Mouse (Mus musculus) testis, postnatal 10 days (tissue): Measurements from ENCODE around the gene Psmg1.
"Not testable (repeated sequence)": the region's sequence is repeated elsewhere in the genome, so short reads cannot be mapped to it uniquely, and the experiment has no call there.

Source experiments
- DNase-seq: peaks from one replicate; pipeline ENCODE4 v3.0.0; 2021; ENCODE audit warnings: low spot score

Psmg1 gene

DNA sequence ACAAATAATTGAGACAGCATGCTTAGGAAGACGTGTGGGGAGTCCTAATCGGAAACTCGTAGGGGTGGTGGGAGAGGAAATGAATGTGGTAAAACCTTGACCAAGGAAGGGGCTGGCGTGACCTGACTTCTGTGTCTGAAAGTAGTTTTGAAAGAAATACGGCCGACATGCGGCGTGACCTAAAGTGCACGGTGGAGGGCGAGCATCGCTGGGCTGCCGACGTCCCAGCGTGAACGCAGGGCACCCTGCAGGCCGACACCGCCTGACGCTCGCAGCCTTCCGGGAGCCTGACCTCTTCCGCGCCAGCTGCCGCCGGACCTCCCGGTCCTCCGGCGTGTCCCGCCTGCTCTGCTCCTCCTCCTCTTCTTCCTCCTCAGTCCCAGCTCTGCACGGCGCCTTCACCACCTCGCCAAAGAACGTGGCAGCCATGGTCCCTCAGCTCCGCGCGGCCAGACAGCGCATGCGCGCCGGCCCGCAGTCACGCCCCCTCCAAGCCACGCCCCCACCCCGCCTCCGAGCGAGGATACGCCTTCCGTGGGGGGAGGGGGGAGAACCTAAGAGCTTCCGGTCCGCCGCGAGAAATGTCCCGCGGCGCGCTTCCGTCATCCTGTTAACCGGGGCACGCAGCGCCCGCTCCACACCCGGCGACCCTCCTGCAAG, at the start of gene Psmg1:
Gene Psmg1, minus strand, starts transcription at position 499 of the 660 bp plus-strand sequence.
- peak; percentile 100 for DNase-seq

- DNase-seq = no peak
These were observed 48.8 kb upstream of the Psmg1 start for GRCm38 (mm10) chr16:96039538-96039937.

GRCm38 (mm10) chr16:96034473-96034872, 43.7 kb upstream of the Psmg1 start:
- no peak for DNase-seq

GRCm38 (mm10) chr16:96032368-96033043, 41.7 kb upstream of the Psmg1 start:
- DNase-seq = no peak

DNA sequence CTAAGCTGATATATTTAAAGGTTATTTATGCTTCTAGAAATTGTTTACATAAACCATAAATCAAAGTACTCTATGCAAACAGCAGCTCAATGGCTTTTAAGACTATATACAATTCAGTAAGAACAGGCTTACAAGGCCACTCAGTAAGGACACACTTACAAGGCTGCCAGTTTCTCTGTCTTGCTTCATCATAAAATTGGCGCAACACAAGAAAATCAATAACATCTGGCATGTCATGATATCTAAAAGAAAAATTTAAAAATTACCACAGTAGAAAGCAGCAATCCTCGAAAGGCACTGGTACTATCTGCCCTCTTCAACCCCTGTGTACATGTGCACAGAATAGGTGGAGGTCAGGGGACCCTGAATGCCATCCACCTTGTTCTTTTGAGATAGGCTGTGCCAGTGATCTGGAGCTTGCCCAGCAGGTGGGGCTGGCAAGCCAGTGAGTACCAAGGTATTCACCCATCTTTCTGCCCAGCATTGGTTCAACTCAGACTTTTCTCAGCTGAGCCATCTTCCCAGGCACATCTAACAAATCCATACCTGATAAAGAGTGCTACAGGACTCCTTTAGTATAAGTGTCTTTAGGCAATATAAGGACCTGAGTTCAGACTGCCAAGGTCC, 39.8 kb upstream of the Psmg1 start:
- DNase-seq = no peak

DNA sequence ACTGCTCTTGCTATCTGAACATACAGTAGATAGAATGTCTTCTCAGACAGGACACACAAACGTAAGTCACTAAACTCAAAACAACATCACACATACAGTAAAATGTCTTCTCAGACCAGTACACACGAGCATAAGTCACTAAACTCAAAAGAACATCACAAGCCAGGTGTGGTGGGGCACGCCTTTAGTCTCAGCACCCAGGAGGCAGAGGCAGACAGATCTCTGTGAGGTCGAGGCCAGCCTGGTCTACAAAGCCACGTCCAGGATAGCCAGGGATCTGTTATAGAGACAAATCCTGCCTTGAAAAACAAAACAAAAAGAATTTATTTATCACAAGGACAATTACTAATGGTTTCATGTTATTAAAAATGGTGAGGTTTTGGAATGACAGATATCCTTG, 35.5 kb upstream of the Psmg1 start:
- no peak for DNase-seq

- no peak for DNase-seq
These were observed 34.5 kb upstream of the Psmg1 start for GRCm38 (mm10) chr16:96025244-96025643.

- no peak for DNase-seq
These were observed 30.3 kb upstream of the Psmg1 start for GRCm38 (mm10) chr16:96021045-96021444.

DNA sequence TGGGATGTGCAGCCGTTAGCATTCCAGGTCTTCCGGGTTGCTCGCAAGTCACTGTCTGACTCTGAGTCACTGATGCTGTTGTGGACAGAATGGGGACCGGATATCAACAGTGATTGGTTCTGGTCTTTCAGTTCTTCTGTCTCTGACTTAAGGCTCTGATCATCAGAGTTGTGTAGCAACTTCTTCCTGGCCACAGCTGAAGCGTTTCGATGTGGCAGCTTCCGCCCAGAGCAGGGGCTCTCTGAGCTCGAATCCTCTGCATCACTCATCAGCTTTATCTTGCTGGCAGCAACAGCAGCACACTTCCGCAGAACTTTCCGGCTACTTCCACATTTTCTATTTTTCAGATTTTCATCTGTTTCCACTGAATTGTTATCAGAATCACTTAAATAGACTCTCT, 18.4 kb upstream of the Psmg1 start:
- DNase-seq = not testable (repeated sequence)

GRCm38 (mm10) chr16:96004278-96004677, 13.5 kb upstream of the Psmg1 start:
- DNase-seq = not testable (repeated sequence)

- DNase-seq = no peak
These were observed 8.5 kb upstream of the Psmg1 start for GRCm38 (mm10) chr16:95999291-95999690.

DNA sequence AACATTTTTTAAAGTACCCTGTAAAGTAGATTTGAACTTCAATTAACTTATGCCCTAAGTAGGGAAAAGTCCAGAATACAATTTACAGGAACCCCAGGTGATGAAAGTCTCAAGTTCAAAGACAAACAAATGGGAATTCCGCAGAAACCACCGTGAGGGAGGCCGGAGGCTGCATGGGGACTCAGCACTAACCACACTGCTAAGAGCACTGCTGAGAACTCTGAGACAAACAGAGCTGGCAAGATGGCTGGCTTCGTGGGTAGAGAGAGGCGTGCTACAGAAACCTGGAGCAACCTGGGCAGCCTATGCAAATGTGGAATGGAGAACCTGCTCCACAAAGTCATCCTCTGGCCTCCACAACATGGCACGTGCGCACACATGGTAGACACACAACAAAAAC, 5.4 kb upstream of the Psmg1 start:
- no peak for DNase-seq

DNA sequence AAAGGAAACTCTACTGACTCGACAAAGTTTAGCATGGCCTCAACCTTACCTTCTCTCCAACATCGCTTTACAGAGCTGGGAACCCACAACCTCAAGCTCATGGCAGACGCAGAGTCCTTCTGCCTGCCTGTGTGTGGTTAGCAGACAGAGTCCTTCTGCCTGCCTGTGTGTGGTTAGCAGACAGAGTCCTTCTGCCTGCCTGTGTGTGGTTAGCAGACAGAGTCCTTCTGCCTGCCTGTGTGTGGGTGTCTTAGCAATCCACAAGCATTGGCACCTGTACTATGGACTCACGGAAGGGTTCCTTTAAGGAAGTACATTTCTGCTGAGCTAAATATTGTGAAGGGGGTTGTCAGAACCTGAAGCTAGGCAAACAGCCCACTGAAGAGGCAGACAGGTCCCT, 3.8 kb upstream of the Psmg1 start:
- DNase-seq = not testable (repeated sequence)

DNA sequence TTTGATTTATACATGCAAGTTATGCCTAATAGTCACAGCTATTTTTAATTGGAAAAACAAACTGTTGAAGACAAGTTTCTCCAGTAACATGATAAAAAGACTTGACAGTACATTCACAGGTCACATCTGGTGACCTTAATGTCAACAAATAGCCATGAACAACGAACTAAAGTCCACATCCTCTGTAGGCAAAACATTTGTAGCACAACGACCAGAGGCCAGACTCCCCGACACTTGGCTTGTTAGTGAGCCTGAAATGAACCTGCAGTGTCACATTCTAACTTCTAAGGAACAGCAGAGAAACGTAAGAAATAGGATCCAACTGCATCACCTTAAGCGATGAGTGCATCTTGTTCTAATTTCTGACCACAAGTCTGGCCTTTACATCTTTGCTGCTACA, 1.8 kb upstream of the Psmg1 start:
- DNase-seq = no peak

DNA sequence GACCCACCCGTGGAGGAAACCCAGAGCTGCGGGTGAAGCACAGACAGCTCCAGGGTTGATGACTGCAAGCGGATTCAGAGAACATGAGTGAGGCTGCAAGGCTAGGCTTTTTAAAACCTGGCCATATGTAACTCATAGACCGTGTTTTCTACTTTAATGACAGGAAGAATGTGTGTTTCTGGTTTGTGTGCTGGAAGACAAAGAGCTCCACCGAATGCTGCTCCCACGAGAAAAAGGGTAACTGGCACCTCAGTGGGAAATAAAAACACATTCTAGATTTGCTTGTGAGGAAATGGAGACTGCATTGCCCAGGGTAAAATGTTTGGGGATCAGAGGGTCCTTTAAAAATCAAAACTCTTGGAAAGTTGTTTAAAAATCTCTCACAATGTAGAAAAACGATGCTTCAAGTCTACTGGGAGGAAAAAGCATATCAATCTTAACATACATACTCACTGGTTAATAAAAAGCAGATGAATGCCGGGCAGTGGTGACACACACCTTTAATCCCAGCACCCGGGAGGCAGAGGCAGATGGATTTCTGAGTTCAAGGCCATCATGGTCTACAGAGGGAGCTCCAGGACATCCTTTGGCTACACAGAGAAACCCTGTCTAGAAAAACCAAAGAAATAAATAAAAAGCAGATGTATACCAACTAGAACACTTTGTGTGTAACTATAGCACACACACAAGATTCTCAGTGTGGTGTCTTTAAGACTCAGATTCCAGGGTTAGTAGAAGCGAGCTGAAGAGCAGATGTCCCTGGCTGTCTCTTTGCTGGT, 551 bp upstream of the Psmg1 start:
- DNase-seq = no peak

DNA sequence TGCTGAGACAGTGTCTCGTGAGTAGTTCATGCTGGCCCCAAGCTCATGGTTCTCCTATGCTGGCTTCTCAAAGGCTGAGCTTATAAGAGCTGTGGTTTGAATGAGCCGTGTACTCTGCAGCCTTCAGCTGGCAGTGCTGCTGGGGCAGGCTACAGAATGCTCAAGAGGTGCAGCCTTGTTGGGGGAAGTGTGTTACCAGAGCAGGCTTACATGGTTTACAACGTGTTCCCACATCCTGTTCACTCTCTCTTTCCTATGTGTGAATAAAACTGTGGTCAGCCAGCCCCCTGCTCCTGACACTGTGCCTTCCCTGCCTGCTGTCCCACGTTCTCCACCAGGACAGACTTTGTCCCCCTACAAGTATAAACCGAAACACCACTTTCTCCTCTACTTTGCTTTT, 5.8 kb downstream of the Psmg1 start:
- DNase-seq = no peak

DNA sequence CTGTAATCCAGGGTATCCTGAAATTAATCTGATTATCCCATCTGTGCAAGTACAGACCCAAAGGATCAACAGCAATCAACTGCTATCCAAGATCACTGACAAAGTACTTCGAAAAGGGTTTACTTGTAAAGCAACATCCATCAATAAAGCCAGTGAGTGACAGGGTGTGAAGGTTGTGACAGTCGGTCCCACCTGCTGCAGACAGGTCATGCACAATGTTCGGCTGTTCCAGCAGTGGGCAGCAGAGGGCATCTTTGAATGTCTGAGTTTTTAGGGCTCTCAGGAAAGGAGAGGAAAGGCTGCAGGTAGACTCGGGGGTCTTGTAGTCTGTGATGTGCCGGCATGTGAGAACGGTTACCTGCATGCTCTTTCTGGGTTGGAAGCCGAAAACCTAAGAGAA, 7.2 kb downstream of the Psmg1 start:
- no peak for DNase-seq

DNA sequence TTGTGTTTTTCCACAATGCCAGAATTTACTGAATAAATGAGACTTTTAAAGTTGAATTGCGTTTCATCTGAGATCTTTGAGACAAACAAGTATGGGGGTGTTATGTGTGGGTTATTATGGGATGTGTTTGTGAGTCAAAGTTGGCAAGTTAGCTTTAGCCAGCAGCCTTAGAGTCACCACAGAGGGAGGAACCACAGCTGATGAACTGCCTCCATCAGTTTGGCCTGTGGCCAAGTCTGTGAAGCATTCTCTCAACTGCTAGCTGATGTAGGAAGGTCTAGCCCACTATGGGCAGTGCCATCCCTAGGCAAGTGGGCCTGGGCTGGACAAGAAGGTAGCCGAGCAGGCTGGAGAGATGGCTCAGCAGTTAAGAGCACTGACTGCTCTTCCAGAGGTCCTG, 19.9 kb downstream of the Psmg1 start:
- DNase-seq = no peak

DNA sequence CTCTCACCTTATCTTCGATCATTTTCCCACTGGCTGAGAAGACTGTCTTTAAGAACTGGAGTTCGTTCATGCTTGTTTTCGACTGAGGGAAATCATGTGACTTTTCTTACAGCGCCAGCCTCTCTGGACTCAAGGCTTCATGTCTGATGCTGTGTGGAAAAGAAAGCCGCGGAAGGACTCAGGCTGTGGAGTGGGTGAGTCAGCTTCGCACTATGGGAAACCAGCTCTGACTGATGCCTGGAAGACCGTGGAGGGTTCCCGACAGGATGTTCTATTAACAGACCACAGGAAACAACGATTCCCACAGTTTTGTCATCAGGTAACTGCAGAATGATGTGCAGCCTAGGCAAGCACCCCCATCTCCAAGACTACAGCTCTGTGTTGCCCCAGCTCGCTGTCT, 23.3 kb downstream of the Psmg1 start:
- DNase-seq = no peak

DNA sequence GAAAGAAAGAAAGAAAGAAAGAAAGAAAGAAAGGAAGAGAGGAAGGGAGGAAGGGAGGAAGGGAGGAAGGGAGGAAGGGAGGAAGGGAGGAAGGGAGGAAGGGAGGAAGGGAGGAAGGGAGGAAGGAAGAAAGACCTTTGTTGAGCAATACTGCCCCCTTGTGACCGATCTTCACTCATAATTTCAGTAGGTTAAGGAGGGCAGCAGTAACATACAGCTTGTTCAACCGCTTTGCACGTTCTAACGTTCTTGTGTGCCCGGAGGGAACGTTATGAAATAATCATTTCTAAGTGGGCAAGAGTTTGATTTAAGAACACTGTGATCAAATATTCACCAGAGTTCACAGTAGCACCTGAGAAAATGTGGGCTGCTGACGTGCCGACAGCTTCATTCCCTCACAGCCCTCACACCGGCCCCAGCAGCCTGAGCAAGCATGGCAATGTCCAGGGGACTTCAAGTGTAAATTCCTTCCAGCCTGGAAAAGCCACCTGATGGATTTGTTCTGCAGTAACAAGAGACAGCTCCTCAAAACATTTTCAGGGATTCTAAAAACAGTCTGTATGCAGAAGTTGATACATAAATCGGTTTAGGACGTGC, 26.2 kb downstream of the Psmg1 start:
- peak; percentile 63 for DNase-seq

DNA sequence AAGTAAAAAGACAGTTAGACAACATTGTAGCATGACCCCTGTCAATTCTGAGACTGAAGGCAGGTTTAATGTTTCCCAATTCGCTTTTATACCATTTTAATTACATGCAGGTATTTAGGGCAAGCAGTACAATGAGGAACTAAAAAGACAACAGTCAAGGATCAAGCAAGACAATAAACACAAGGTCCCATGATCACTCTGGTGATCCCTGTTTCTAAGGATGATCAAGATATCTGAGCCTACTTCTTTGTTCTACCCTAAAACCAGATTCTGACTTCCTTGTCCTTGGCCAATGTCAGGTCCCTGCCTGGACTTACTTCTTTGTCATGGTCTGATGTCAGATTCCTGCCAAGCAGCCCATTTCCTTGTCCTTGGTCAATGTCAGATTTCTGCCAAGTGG, 29.3 kb downstream of the Psmg1 start:
- not testable (repeated sequence) for DNase-seq

- not testable (repeated sequence) for DNase-seq
These were observed 30.1 kb downstream of the Psmg1 start for GRCm38 (mm10) chr16:95960689-95961088.
